Mouse (Mus musculus) layer of hippocampus, postnatal 36 days (tissue): ENCODE measurements around the gene Thop1. TPM values are rescaled to one million over a fixed set of nuclear protein-coding genes. Genes with fewer than 3 reads are reported as not detected.
"Not testable (repeated sequence)": the region's sequence is repeated elsewhere in the genome, so short reads cannot be mapped to it uniquely, and the experiment has no call there.

ENCODE experiments used
- DNase-seq, 2 experiments: peaks; one replicate each; pipeline ENCODE4 v3.0.0; 2022
- total RNA-seq, 2 experiments: library from RNA; stranded (reverse); gene quantifications; 2 replicates each; pipeline ENCODE4 v1.2.3; 2021

Thop1 gene
- total RNA-seq = 10 to 100 TPM; 48.9 to 55.3 TPM

DNA sequence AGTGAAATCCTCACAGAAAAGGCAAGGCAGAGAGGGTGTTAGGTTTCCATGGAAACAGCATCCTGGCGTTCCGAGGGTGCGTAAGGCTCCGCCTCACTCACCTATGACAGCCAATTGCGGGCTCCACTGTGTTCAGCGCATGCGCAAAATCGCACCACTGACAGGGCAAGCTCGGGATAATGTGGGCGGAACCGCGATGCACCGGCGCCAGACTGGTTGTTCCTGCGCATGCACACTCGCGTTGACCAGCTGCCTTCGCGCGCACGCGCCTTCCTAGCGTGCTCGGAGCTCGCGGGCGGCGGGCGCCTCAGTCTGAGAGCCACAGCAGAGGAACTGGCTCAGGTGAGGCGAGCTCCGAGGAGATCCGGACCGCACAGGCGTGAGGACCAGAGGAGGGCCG, at the start of gene Thop1:
Gene Thop1, plus strand, starts transcription at position 200 of the 400 bp plus-strand sequence.
- peak; percentile 94 to 98 for DNase-seq

DNA sequence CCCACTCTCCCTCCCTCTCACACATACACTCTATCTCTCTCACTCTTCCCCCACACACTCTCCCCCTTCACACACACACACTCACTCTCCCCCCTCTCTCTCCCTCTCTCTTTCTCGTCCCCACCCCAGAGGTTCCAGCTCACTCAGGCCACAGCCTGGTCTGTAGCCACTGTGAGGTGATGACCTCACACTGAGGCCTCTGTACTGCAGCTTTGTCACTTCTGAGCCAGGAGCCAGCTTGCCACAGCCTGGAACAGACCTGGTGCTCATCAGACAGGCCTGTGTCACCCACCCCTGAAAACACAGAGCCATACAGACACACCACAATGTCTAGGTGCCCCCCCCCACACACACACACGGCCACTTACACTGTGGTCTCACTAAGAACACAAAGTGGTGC, 49.6 kb upstream of the Thop1 start:
- DNase-seq = no peak

DNA sequence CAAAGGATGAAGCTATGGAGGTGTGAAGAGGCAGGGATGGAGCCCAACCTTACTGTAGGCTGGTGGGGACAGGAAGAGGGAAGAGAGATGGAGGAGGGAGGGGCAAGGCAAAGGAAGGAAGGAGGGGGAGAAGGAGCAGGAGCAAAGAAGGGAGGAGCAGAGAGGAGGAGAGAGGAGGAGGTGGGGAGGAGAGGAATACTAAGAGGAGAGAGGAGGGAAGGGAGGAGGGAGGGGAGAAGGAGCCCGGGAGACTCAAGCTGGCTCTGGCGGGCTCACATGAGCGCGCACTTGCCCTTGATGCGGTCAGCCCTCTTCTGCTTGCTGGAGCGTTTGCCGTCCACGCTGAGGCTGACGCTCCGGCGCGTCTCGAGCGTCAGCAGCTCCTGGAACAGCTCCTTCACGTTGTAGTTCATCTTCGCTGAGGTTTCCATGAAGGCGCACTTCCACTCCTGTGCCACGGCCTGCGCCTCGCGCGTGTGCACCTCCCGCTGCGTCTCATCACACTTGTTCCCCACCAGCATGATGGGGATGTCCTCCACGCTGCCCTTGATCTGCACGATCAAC, 48.2 kb upstream of the Thop1 start:
- no peak for DNase-seq

DNA sequence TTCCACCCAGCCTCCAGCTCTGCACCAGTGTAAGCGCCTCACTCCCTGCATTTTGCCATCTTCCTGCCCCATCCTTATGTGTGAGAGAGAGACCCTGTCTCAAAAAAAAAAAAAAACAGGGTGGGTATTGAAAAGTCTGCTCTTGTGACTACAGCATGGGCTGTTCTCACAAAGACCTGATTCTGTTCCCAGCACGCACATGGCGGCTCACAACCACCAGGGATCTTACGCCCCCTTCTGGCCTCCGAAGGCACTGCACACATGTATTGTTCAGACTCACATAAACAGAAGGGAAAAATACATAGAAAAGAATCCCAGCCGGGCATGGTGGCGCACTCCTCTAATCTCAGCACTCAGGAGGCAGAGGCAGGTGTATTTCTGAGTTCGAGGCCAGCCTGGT, 47.1 kb upstream of the Thop1 start:
- DNase-seq = no peak

DNA sequence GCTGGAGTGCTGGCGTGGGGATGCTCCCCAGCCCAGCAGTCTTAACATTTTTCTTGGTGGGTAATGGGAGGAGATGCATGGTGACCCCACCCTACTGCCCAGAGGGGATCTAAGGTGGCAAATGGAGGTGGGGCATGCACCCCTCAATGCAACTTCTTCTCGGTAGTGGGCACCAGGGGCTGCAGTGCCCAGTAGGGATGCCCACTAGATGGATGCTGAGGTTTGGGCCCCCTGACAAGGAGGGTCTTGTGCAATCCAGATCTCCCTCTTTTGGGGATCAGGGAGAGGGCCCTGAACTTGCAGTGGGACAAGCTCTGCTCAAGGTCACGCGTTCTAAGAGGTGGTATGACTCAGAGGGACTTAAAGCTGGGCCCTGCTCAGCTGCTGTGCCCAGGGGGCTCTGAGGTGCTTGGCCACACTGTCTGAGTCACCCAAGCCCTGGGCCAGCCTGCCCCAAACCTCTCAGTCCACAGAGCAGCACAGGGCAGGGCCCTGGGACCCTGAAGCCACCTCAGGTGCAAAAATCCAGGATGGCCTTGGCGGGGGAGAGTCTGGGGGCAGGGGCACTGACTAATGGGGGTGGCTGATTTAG, 45.4 kb upstream of the Thop1 start:
- DNase-seq = no peak

DNA sequence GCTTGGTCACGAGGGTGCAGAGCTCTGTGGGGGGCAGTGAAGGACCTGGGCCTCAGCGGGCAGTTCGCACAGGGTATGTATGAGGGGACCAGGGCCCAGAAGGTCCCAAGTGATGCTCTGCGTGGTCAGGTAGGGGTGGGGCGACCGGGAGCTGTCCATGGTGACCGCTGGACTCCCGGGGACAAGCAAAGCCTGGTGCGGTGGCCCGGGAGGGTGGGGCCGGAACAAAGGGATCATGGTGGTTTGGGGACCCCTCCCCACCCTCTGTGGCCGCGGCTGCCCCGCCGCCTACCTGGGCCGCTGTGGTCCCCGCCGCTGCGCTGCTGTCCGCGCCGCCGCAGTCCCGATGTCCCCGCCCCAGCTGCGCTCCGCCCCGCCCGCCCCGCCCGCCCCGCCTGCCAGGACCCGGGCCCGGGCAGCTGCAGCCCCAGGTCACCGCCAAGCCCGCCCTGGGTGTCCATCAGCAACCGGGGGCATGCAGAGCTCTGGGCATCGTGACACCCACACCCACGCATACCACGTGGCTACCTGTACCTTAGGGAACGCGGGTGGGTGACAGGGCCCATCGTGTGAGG, 44.7 kb upstream of the Thop1 start:
- DNase-seq = no peak

DNA sequence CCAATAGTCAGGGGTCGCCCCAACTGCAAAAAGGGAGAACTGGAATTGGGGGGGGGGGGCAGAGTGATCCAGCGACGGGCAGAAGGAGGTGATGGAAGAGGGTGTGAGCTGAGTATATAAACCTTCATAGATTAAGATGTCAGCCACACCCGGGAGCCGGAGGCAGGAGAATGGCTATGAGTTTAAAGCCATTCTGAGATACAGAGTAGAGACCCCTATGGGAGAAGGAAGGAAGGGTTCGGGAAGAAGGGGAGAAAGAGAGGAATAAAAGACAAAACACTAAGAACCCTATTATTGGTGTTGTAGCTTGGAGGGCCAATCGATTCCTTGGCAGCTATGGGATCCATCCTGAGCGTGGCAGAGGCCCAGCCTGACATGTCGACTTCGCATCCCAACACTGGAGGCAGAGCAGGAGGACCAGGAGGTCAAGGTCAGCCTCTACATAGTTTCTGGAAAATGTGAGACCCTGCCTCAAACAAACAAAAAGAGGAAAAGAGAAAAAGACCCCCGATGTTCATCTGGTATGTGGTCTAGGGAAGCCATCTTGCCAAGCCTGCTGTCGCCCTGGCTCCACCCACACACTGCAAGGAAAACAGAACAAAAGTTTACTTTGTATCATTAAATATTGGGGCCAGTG, 44.1 kb upstream of the Thop1 start, which contains the start of gene Diras1:
Gene Diras1, minus strand, starts transcription at position 24 of the 637 bp plus-strand sequence.
- no peak for DNase-seq

DNA sequence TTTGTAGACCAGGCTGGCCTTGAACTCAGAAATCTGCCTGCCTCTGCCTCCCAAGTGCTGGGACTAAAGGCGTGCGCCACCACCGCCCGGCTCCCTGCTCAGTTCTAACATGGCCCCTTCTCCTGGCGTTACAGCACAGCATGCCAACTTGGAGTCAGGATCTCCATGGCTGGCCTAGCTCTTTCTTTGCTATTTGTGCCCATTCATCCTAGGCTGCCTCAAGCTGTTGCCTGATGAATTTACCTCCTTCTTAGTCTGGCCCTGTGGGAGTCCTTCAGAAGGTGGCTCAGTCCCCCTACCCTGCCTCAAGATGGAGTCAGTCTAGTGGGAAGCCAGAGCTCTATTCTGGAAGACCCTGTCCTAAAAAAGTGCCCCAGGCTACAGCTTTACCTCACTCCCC, 43.0 kb upstream of the Thop1 start:
- no peak for DNase-seq

DNA sequence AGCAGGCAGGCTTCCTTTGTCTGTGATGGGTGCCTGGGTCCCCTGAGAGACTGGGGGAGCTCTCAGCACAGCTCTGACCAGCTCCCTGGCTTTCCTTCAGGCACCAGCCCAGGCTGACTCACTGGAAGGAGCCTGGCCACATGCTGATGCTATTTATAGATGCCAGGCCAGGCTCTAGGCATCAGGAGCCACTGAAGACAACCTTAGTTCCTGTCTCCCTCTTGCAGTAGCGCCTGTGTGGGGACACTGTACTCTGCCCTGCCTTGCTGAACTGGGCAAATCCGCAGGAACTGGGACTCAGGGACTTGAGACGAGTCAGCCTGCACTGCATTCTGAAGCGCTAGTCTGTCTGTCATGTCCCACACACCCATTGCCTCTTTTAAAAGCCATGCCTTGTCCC, 42.5 kb upstream of the Thop1 start:
- DNase-seq = no peak

DNA sequence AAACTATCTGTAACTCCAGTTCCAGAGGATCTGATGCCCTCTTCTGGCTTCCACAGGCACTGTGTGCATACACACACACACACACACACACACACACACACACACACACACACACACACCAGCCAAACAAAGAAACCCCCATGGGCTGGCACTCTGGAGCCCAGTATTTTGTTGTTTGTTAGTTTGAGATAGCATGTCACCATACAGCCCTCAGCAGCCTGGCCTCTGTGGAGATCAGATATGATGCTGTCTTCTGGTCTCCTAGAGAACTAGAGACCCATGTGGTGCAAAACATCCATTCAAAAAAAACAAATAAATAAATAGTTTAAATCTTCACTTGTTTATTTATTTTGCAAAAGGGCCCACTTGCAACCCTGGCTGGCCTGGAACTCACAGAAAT, 41.6 kb upstream of the Thop1 start:
- no peak for DNase-seq

DNA sequence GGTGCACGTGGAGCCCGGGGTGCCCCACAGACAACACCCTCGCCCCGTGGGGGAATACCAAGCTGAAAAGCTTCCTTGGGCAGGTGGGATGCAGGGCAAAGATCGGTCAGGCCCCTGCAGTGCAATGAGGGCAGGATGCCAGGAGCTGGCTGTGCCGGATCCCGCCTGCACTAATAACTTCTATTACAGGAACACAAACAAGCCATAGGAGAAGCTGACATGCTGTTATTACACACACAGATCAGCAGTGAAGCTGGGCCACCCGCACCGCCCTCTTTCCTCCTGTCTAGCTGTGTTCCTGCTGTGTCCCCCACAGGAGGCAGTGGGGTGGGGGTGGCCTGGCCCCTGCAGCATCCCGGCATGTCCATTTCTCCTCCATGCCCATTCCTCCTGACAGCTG, 40.8 kb upstream of the Thop1 start:
- peak; percentile 45 to 52 for DNase-seq

DNA sequence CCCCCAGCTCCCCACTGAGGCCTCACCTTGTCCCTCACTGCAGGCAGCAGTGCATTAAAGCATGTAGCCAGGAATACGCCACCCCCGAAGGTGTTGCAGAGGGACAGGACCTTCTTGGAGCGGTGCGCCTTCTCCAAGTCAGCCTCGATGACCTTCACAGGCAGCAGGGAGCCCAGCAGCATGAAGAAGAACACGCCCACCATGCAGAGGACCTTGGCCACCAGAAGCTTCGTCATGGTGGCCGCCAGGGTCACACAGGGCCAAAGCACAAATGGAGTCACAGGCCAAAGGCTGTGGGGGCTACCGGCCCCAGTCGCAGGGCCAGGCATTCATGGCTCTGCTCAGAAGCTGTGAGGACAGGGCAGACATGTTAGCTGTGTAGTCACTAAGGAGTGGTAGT, 36.2 kb upstream of the Thop1 start:
- no peak for DNase-seq

DNA sequence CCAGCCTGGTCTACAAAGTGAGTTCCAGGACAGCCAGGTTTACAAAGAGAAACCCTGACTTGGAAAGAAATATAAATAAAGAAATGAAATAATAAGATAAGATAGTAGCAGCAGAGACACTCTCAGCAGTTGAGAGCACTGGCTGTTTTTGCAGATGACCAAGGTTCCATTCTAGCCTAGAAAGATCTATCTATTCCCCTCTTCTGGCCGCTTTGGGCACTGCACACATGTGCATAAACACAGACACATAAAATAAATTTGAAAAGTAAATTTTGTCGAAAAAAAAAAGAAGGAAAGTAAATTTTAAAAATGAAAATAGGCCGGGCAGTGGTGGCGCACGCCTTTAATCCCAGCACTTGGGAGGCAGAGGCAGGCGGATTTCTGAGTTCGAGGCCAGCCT, 33.6 kb upstream of the Thop1 start:
- no peak for DNase-seq

DNA sequence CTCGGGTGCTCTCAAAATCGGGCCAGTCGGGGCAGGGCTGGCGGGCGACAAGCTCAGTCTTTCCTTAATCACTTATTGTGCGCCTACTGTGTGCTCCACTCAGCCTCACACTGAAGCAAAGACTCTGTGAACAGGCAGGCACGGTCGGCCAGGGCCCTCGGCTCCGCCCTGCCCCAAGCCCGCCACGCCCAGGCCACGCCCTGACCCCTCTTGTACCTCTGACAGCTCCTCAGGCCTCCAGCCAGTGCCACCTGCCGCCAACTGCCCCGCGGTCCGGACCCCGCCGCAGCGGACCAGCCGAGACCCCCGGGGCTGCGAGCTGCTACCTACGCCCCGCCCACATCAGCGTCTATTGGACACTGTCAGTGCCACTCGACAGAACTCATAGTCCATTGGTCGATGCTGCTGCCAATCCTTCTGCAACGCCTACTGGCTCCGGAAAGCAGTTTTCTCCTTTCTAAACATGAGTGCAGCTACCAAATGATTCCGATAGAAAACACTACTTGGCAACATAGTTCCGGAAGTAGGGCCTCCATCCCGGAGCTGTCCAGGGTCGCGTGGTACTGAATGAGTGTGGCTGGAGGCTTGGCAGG, 32.8 kb upstream of the Thop1 start, which contains the start of gene Slc39a3:
Gene Slc39a3, minus strand, starts transcription at position 439 of the 593 bp plus-strand sequence.
- DNase-seq = peak; percentile 98 to 99

DNA sequence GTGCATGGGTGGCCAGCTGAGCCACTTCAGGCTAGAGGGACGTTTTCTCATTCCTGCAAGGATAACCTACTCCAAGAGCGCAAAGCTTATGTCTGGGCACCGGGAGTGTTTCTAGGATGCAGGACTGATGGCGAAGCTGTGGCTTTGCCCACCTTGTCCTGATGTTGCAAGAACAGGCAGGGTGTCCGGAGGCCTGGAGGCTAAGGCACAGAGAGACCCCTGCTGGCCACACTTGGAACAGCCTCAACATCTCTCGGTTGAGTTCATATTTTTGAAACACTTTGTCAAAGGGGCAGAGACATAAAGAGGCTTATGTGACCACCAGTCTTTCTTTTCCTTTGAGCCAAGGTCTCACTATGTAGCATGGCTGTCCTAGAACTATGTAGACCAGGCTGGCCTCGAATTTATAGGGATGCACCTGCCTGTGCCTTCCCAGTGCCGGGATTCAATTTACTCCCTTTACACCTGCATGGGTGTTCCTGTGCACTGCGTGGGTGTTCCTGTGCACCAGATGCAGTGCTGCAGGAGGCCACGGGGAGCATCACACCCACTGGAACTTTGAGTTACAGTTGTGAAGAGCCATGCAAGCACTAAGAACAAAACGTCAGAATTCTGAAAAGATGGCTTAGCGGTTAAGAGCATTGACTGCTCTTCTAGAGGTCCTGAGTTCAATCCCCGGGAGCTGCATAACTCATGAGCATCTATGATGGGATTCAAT, 28.2 kb upstream of the Thop1 start:
- DNase-seq = peak; percentile 66 to 67

DNA sequence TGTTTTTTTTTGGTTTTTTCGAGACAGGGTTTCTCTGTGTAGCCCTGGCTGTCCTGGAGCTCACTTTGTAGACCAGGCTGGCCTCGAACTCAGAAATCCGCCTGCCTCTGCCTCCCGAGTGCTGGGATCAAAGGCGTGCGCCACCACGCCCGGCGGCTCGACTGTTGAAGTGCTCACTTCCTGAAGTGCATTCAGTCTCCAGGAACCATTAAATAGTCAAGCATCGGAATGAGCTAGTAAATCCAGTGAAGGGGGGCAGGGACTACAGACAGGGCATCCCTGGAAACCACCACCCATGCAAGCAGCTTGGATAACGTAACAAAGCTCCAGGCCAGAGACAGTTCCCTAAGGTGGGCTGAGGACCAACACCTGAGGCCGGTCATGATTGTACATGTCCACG, 24.6 kb upstream of the Thop1 start:
- not testable (repeated sequence) for DNase-seq

DNA sequence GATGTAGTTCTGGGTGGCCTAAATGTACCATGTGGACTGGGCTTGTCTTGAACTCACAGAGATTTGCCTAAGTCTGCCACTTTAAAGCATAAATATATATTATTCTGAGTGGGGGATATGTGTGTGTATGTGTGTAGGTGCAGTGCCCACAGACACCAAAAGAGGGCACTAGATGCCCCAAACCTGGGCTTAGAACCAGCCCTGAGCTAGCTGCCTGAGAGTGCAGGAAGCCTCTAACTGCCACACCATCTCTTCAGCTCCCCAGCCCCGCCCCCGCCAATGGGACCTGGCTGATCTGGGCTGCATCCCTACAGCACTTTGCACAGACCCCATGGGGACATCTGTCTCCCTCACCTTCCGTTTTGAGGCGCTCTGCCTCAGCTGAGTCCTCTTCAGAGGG, 19.2 kb upstream of the Thop1 start:
- DNase-seq = no peak

DNA sequence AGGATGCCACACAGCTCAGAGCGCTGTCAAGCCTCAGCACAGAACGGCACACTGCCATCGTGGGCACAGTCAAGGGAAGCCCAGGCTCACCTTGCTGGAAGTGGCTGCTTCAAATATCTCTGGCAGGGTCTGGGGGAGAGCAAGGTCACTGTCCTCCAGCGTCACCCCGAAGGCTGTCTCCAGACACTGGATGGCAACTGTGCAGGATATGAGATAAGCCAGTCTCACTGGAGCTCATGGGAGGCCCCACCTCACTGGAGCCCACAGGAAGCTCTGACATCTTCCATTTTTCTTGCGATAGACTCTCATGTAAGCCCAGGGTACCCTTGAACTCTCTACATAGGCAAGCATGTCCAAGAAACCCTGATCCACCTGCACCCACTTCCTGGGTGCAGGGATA, 18.7 kb upstream of the Thop1 start:
- no peak for DNase-seq

DNA sequence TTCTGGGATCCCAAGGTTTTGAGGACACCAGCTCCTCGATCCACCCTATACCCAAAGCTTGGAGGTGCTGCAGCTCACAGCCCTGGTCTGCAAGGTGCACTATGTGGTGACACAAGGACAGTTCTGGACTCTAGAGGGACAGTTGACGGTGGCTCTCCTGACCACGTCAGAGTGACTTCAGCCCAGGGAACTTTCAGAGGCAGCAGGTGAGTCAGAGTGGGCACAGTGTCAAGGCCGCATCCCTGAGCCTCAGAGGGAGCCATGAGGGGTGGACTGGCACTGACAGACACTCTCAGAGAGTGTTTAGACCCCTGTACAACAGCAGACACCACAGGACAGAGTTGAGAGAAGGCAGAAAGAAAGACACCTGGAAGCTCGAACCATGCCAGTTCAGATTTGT, 17.3 kb upstream of the Thop1 start:
- no peak for DNase-seq

DNA sequence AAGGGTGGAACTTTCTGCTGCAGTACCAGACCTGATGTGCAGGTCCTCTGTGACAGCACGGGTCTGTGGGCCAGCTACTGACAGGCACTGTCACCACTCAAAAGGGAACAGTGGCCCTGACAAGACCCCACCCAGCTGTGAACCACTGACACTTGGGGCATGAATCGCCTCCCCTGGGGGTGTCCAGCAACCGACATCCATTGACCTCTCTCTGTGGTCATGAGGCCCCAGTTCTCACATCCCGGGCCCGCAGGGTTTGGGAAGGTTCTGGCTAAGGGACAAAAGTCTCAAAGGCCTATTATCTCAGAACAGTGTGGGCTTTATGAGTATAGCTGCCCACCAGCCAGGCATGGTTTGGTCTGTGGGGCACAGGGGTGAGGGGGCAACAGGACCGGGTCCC, 14.7 kb upstream of the Thop1 start:
- DNase-seq = no peak

DNA sequence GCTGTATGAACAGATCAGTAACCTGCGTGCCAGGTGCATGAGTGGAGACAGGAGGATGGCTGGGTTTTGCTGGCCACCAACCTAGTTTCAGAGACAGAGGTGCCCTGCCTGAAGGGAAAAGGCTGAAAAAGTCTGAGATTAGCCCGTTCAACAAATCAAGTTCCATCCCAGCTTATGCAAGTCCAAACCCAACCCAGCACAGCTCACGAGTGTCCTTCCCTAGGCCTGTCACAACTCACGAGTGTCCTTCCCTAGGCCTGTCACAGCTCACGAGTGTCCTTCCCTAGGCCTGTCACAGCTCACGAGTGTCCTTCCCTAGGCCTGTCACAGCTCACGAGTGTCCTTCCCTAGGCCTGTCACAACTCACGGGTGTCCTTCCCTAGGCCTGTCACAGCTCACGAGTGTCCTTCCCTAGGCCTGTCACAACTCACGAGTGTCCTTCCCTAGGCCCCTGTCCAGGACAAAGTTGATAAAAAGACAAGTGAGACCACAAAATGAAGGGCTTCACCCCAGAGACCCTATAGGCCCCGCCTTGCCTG, 14.0 kb upstream of the Thop1 start:
- DNase-seq = not testable (repeated sequence)

DNA sequence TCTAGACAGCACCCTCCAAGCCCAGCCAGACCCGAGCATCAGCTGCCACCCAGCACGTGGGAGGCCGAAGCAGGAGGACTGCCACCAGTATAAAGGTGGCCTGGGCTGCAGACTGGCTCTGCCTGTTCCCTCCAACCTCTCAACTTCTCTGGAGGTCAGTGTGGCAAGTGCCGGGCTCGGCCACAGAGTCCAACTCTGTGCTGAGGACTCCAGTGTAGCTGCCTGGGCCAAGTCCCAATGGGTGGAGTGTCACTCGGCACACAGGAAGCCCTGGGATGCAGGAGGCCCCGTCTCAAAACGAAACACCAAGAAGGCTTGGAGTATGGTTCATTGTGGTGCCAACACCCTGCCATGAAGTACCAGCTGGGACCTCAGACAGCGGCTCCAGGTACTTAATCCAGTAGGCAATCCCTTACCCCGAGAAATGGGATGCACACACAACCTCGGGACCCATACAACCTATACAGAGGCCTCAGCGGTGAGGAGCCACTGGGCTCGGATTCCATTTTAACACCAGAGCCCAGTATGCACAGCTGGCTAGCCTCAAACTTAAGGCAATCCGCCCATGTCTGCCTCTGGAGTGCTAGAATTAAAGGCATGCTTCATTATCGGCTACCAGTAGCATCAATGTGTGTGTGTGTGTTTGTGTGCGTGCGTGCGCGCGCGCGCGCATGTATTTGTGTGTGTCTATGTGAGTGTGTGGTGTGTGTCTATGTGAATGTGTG, 12.3 kb upstream of the Thop1 start:
- no peak for DNase-seq
